Mouse (Mus musculus) layer of hippocampus, adult 8-10 months (tissue): Measurements from ENCODE around the gene Eef1a1. TPM values are rescaled to one million over a fixed set of nuclear protein-coding genes. Genes with fewer than 3 reads are reported as not detected.
A peak's percentile ranks its signal among the peaks of the same experiment; 100 is the strongest.
"Not testable (repeated sequence)": the region's sequence is repeated elsewhere in the genome, so short reads cannot be mapped to it uniquely, and the experiment has no call there.

Source experiments
- DNase-seq, 2 experiments: peaks; one replicate each; pipeline ENCODE4 v3.0.0; 2022; ENCODE audit warnings: low spot score in 2 of 2
- total RNA-seq, 4 experiments: library from RNA; stranded (reverse); gene quantifications; 2 replicates each; pipeline ENCODE4 v1.2.4; 2022

Gene Eef1a1
- total RNA-seq, 4 experiments from 2014 or later, result 2,504 to 3,682 (median 3,062) TPM

DNA sequence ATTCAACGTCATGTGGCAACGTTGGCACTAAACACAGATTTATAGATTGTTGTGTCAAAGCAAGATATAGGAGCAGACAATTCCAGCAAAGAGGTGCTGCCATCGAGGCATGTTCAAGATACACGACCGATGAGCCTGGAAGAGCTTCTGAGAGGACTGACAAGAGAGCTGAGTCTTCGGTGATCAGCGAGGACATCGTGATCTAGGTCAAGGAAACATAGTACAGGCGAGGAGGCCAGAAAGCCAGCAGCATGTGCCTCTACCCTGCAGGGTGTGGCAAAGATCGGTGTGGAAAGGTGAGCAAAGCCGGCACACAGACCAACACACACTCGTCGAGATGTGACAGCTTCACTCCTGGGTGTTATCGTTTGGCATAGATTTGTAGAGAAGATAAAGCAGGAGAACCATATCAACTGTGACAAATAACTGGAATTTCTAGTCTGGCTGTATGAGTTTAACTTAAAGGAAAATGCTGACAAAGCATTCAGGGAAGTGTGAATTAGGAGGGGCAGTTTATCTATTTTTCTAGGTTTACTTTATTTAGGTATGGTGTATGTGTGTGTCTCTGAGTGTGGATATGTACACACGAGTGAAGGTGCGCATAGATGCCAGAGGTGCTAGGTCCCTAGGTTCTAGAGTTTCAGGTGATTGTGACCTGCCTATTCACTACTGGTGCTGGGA lies 19.3 kb upstream of the Eef1a1 start:
- DNase-seq, result no peak

DNA sequence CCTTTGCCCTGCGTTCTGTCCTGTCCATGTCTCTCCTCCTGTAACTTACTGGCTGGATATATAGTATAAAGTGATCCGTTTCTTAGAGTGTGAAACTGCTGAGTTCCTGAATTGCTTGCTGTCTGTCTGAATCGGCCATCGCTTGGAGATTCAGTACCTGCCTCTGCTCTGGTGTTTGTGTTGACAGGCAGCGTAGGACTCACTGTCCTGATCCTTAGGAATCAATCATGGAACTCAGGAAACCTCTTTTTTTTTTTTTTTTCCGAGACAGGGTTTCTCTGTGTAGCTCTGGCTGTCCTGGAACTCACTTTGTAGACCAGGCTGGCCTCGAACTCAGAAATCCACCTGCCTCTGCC lies 17.7 kb upstream of the Eef1a1 start:
- DNase-seq, result no peak

DNA sequence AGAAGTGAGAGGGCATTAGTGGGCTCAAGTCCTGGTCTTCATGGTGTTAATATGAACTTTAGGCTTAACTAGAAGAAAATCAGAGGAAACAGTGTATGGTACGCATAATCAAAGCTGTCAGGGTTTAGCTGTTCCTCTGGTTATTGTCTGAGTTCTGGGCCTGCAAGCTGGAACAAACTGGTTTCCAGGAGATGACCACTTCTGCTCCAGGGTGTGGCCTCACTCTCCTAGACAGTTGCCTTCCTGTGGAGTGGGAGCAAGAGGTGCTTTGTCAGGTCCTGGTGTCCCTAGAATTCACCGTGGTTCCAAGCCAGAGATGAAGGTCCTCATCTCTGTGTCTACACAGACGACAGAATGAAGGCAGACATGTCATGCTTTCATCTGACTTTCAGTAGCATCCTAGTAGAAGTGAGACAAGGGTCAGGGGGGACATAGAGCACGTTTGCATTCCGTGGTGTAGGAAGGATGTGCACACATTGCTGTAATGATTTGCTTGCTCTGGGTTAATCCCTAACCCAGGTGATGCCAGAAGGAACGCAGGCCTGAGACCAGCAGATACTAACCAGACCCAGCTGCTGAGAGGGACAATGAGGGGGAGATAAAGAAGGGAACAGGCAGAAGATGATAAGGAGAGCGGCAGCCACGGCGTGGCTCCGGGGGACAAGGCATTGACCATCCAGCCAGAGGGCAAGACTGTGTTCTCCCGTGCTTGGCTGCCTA lies 17.2 kb upstream of the Eef1a1 start:
- DNase-seq, result no peak

DNA sequence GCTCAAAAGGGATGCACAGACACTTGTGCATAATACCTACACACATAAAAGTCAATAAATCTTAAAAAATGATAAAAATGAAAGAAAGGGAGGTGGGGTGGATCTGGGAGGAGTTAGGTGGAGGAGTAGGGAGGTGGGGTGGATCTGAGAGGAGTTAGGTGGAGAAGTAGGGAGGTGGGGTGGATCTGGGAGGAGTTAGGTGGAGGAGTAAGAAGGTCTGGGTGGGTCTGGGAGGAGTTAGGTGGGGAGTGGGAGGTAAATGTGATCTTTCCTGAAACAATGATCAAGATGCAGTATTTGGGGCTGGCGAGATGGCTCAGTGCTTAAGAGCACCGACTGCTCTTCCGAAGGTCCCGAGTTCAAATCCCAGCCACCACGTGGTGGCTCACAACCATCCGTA lies 16.3 kb upstream of the Eef1a1 start:
- DNase-seq, result no peak

DNA sequence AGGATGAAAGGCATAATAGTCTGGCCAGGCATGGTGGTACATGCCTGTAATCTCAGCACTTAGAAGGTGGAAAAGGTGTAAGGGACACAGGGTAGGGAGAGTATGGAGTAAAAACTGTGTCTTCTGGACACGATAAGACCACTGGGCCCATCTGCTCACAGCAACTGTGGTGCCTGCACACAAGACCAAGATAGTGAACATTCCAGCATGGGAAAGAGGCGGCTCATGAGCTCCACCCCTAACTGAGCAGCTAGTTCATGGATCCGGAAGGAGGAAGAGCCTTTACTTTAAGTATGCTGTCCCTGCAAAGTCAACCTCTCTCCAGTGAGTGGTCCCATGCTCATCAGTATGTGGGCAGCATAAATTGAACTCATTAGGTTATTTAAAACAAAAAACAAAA lies 15.7 kb upstream of the Eef1a1 start:
- DNase-seq, result no peak

DNA sequence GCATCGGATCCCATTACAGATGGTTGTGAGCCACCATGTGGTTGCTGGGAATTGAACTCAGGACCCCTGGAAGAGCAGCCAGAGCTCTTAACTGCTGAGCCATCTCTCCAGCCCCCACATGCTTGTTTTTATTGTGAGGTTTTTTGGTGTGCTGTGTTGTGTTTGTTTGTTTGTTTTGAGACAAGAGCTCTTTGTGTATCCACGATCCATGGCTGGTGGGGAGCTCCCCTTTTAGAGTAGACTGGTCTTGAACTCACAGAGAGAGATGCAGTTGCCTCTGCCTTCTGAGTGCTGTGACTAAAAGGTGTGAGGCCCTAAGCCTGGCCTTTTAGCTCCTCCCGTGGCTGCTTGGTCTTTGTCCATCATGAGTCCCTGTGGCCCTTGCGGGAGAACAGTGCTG lies 15.2 kb upstream of the Eef1a1 start:
- DNase-seq, result no peak

DNA sequence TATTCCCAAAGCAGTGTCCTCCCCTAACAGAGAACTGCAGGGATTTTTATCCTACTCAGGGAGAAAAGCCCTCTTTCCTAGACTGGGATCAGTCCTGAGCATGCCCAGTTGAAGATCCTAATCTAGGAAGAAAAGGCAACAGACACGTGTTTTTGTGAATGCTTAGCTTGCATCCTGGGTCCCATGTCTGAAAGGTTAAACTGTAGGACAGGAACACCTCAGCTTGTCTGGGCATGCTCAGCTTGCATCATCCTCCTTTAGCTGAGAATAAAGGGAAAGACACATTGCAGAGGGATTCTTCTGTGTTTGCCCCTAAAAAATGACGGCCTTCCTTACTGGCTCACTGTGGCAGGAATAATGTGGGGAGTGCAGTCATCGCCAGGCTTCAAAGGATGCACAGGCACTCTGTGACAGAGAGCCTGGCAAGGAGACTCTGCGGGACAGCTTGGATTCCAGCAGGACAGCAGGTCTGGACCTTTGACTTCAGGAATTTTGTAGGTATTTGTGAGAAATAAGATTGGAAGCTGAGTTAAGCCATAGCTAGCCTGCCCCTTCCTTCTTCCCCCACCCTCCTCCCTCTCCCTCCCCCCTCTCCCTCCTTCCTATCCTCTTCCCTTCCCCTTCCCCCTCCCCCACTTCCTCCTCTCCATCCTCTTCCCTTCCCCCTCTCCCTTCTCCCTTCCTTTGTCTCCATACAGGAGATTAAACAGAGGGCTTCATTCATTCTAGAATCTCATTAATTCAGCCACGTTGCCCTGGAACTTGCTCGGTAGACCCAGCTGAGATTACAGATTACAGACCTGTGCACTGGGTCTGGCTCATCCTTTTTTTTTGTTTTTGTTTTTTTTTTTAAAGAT lies 14.5 kb upstream of the Eef1a1 start:
- no peak for DNase-seq

DNA sequence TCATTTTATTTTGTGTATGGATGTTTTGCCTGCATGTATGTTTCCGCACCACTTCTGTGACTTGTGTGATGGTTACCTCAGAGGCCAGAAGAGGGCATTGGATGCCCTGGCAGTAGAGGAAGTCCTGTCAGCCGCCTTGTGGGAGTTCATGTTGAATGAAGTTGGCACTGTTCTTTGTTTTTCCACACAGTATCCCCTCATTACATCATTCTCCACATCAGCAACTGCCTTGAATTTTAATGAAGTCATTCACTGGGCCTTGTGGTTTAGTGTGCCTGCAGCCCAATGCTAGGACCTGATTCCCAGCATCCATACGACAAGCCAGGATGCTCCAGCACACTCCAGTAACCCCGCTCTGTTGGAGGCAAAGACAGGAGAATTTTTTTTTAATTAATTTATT lies 12.3 kb upstream of the Eef1a1 start:
- no peak for DNase-seq

DNA sequence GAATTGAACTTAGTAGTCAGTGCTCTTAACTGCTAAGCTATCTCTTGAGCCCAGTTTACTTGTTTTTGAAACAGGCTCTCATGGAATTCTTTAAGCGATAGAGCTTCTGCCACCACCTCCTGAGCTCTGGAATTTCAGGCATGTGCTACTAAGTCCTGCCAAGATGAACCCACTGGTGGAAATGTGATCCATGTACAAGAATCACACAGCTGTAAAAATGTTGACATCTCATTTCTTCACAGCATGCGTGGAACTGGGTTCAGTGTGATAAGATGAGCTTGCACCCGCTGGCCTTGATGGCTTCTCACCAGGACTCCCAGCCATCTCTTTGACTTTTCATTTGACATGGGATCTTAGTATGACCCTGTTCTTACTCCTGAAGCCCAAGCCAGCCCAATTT lies 11.4 kb upstream of the Eef1a1 start:
- DNase-seq, result no peak

DNA sequence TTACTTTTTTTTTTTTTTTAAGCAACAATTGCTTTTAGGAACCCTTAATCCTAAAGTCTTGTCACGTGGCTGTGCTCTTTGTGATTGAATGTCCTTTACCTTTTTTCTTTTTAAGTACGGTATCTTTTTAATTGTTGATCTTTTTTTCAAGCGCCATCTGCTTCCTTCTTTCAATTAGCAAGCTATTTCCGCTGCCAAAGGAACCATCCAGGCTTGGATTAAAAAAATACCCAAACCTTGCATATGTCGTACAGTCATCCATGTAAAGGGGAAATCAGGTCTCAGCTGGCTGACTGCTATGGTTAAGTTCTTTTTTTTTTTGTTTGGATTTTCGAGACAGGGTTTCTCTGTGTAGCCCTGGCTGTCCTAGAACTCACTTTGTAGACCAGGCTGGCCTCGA lies 4.2 kb upstream of the Eef1a1 start:
- DNase-seq, result no peak

DNA sequence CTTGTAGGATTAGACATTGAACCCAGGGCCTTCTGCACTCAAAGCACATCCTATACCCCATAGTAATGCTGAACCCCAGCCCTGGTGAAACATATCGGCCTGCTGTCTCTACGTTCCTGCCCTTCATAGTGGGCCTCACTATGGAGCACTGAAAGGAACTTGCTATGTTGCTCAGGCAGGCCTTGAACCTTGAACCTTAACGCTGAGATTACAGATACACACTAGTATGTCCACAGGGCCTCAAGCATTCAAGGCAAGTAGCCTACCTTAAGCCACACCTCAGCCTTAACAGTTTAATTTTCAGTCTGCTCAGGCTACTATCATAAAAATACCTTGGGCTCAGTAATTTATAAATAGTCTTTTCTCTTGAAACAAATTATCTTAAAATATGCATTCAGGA lies 3.3 kb upstream of the Eef1a1 start:
- DNase-seq, result no peak

DNA sequence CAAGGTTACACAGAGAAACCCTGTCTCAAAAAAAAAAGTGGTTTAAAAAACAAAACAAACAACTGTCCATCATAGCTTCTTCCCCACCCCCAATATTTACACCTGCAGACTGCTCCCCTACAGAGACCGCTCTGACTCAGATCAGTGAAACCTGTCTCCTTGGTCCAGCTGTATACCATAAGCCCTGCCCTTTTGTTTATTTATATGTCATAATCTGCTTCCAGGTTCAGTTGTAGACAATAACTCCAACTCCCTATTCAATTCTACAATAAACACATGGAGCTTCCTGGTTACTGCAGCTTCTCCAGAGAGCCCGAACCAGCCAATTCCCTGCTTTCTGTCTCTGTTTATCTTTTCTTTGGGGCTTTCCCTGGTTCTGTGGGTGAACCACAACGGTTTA lies 2.2 kb upstream of the Eef1a1 start:
- DNase-seq, result no peak

DNA sequence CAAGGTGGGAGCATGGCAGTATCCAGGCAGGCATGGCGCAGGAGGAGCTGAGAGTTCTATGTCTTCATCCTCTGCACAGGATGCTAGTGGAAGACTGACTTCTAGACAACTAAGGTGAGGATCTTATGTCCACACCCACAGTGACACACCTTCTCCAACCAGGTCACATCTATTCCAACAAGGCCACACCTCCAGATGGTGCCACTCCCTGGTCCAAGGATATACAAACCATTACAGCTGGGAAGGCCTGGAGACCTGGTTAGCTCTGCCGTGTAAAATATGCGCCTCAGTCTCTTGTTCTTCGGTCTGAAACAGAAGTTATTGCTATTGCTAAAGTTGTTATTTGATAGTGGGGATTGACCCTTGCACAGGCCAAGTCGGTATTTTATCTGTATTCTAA lies 930 bp downstream of the Eef1a1 start:
- not testable (repeated sequence) for DNase-seq

DNA sequence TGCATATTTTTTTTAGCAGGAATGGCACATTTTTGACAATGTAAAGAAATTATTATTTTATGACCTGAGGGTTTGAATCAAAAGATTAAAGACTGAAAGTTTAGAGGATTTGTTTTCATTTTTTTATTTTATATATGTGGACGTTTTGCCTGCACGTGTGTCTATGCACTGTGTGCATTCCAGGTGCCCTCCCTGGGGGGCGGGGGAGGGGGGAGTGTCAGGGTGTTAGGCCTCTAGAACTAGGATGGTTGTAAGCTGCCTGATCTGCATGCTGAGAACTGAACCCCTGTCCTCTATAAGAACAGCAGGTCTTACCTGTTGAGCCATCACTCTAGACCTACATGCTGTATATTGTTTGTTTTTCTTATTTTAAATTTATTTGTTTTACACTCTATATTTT lies 4.3 kb downstream of the Eef1a1 start:
- no peak for DNase-seq

DNA sequence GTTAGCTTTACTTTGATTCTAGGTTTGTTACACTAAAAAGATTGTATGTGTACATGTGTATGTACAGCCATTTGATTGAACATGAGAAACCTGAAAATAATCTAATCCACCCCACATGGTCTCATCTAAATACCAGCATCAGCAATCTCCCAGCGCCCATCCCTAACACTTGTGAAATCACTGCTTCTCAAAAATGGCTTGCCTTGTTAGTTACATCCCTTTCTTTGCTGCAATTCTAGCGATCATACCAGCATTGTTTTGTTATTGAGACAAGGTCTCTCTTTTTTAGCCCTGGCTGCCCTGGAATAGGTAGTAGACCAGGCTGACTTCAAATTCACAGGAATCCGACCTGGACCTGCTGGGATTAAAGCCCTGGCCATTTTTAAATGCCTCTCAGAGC lies 6.6 kb downstream of the Eef1a1 start:
- no peak for DNase-seq

DNA sequence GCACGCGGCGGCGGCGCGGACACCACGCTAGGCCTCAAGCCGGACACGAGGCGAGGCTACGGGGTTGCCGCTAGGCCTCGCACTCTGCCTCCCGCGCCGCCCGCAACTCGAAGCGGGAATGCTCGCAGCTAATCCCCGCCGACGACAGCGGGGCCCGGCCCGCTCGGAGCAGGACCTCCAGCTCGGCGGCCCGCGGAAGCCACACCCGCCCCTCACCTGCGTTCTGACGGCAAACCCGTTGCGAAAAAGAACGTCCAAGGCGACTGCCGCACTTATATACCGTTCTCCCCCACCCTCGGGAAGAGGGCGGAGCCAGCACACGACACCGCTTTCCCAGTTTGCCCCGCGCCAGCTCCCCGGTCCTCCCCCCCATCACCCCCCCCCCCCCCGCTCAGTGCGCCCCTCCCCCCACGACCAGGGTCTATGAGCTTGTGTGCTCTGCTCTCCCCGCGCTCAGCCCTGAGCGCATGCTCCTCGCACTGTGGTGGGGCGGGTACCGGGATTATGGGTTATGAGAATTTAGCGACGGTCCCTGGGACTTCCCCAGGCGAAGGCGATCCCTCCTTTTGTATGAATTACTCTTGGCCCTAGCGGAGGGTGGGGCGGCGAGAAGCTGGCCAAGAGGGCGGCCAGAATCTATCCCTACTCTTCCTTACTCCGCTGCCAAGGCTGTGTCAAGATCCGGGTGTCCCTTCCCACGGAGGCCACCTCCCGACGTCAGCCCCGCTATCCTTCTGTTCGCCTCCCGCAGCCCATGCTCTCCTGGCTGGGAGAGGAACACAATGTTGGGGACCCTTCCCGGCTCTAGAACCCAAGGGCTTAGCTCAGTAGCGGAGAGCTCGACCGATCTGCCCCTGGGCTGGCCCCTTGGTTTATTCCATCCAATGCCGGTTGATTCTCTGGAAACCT lies 7.3 kb downstream of the Eef1a1 start:
- peak; percentile 93 to 96 for DNase-seq

DNA sequence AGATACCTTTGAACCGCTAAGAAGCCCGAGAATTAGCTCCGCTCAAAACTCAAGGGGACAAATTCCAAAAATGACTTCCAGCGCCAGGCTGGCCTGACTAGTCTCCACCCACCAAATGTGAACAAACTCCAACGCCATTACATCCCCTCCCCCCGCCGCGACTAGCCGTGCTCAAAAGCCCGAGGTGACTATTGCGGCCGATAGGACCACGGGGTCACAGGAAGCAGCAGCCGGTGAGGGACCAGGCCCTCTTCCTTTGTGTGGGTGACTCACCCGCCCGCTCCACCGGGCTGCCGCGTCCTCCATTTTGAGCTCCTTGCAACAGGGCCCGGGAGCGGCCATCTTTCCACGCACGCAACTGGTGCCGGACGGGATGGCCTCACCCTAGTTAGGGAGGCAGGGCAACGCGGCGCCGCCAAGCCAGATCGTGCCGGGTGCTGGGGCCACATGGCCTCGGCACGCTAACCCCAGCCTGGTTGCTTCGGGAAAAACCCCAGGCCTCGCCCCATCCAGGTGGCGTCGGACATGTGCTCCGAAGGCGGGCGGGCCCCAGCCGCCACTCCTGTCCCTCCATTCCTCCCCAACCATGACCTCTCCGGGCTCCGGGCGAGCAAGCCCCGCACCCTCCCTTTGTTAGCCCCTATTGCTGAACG lies 8.1 kb downstream of the Eef1a1 start:
- DNase-seq, result peak; percentile 63 to 71

DNA sequence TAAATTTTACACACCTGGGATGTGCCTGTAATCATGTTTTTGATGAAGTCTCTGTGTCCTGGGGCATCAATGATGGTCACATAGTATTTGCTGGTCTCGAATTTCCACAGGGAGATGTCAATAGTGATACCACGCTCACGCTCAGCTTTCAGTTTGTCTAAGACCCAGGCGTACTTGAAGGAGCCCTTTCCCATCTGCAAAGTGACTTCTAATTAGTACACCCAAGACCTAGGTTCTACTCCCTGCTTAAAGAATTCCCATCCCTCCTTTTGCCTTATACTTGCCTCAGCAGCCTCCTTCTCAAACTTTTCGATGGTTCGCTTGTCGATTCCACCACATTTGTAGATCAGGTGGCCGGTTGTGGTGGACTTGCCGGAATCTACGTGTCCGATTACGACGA lies 8.7 kb downstream of the Eef1a1 start:
- not testable (repeated sequence) for DNase-seq

DNA sequence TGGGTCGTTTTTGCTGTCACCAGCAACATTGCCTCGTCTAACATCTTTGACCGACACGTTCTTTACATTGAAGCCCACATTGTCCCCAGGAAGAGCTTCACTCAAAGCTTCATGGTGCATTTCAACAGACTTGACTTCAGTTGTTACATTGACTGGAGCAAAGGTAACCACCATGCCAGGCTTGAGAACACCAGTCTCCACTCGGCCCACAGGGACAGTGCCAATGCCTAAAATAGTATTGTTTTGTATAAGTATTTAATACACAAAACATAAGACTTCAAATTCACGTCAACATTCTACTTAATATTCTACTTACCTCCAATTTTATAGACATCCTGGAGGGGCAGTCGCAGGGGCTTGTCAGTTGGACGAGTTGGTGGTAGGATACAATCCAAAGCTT lies 9.6 kb downstream of the Eef1a1 start:
- DNase-seq, result not testable (repeated sequence)

DNA sequence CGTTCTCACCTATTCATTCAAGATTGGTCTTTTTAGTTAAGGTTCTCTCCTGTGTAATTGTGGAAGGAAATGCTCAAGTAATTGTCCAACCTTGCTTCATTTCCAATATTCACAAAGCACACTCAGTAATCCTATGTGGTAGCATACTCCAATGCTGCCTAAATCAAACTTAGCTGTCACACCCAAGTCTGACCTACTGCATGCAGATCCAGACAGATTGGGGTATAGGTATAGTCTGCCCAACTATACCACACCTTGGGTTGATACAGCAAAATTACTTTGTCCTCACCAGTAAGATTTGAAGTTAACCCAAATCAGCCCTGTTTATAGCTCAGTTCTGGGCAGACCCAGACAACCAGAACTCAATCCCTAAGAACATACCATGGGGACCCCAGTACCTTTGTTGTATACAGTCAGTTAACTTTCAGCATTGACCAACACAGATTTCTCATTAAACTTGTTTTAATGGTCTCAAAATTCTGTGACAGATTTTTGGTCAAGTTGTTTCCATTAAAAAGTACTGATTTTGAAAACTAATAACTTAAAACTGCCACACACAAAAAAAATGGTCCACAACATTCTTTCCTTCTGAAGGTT lies 10.8 kb downstream of the Eef1a1 start:
- DNase-seq, result not testable (repeated sequence)
